Mouse (Mus musculus): ENCODE results near the gene Tap2. TPM values are rescaled to one million over a fixed set of nuclear protein-coding genes. Genes with fewer than 3 reads are reported as not detected.

Gene Tap2
- polyA plus RNA-seq, 1 experiment: 159 TPM

DNA sequence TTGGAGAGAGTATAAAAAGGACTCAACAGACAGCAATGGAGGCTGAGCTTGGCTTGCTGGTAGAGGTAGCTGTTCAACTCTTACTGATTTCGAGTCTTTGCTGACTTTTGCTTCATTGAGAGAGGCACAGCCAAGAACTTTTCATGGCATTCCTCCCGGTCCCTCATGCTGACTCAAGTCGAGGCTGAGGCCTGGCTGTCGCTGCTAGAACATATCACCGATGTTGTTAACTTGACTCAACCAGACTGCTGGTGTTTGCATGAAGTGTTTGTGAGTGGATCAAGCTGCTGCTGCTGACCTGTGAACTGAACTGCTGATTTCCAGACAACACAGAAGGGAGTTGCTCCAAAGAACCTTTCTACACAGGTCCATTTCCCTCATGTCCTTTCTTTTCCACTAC, 33.4 kb downstream of the Tap2 start:
- H3K4me1 ChIP-seq (ENCODE audit: control insufficient read depth, insufficient read depth, low read length): no peaks in the 10 kb centered on the region
- H3K27ac ChIP-seq (ENCODE audit: insufficient read depth, low read depth, low read length): no peak overlapping the region
- 86% methylated on average over 5 of the region's 5 CpGs for whole genome bisulfite sequencing
- no peak for TF ChIP-seq POLR2A (IDR thresholded peaks at IDR 0.05; ENCODE audit: insufficient read depth, low read depth, low read length)
- TF ChIP-seq CTCF (IDR thresholded peaks at IDR 0.05; ENCODE audit: insufficient read depth, low read depth, low read length): no peak
- no peak overlapping the region for H3K4me3 ChIP-seq (ENCODE audit: insufficient read depth, low read depth, low read length)

DNA sequence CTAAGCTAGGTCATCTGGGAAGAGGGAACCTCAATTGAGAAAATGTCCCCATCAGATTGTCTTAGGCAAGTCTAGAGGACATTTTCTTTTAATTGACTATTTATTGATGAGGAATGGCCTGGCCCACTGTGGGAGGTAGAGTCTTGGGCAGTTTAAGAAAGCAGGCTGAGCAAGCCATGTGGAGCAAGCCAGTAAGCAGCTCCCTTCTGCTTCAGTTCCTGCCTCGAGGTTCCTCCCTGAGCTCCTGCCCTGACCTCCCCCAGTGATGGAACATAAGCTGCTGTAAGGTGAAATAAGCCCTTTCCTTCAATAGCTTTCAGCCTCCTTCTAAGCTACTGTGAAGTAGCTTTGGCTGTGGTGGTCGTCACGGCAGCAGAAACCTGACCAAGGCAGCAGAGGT, 34.4 kb downstream of the Tap2 start:
- no peak overlapping the region for H3K27ac ChIP-seq (ENCODE audit: insufficient read depth, low read depth, low read length)
- 76% methylated on average over 3 of the region's 3 CpGs for WGBS
- no peaks in the 10 kb centered on the region for H3K4me1 ChIP-seq (ENCODE audit: control insufficient read depth, insufficient read depth, low read length)
- H3K4me3 ChIP-seq (ENCODE audit: insufficient read depth, low read depth, low read length): no peak overlapping the region
- no peak for TF ChIP-seq POLR2A (IDR thresholded peaks at IDR 0.05; ENCODE audit: insufficient read depth, low read depth, low read length)
- no peak for TF ChIP-seq CTCF (IDR thresholded peaks at IDR 0.05; ENCODE audit: insufficient read depth, low read depth, low read length)

DNA sequence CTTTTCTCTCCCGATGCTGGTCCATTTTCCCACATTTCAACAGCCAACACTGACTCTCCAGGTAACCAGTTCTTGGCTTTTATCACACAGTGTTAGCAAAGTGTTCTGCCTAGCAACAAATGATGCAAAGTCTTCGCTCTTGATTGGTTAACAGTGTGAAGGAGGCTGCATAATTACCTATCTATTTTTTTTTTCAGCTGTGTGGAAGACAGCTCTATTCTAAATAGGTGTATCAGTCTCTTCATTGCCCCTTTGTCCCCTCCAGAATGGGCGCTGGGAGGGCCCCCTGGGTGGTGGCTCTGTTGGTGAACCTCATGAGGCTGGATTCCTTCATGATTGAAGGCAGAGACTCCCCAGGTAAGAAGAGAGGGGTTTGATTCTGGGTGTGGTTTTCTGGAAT, 35.4 kb downstream of the Tap2 start, which contains the start of gene H2-Ob:
Gene H2-Ob, plus strand, starts transcription at position 198 of the 400 bp plus-strand sequence.
- H3K27ac ChIP-seq (ENCODE audit: insufficient read depth, low read depth, low read length): no peak within 1 kb of the TSS
- TF ChIP-seq POLR2A (IDR thresholded peaks at IDR 0.05; ENCODE audit: insufficient read depth, low read depth, low read length) (no peak), CTCF (IDR thresholded peaks at IDR 0.05; ENCODE audit: insufficient read depth, low read depth, low read length) (no peak)
- 57% methylated on average over 3 of the region's 3 CpGs for WGBS
- no peaks in the 10 kb centered on the region for H3K4me1 ChIP-seq (ENCODE audit: control insufficient read depth, insufficient read depth, low read length)
- no peak within 1 kb of the TSS for H3K4me3 ChIP-seq (ENCODE audit: insufficient read depth, low read depth, low read length)

- 59% methylated on average over 10 of the region's 10 CpGs for WGBS
- TF ChIP-seq CTCF (IDR thresholded peaks at IDR 0.05; ENCODE audit: insufficient read depth, low read depth, low read length) (no peak), POLR2A (IDR thresholded peaks at IDR 0.05; ENCODE audit: insufficient read depth, low read depth, low read length) (no peak)
- Histone ChIP-seq H3K4me3 (ENCODE audit: insufficient read depth, low read depth, low read length) (no peak overlapping the region), H3K27ac (ENCODE audit: insufficient read depth, low read depth, low read length) (no peak overlapping the region), H3K4me1 (ENCODE audit: control insufficient read depth, insufficient read depth, low read length) (no peaks in the 10 kb centered on the region)
Measured at GRCm38 (mm10) chr17:34239601-34240041, 36.3 kb downstream of the Tap2 start.

- no peak for TF ChIP-seq CTCF (IDR thresholded peaks at IDR 0.05; ENCODE audit: insufficient read depth, low read depth, low read length)
- no peak for TF ChIP-seq POLR2A (IDR thresholded peaks at IDR 0.05; ENCODE audit: insufficient read depth, low read depth, low read length)
- Histone ChIP-seq H3K4me1 (ENCODE audit: control insufficient read depth, insufficient read depth, low read length) (no peaks in the 10 kb centered on the region), H3K27ac (ENCODE audit: insufficient read depth, low read depth, low read length) (no peak overlapping the region), H3K4me3 (ENCODE audit: insufficient read depth, low read depth, low read length) (no peak overlapping the region)
- 66% methylated on average over 3 of the region's 3 CpGs for WGBS
Measured at GRCm38 (mm10) chr17:34240366-34240765, 37.0 kb downstream of the Tap2 start.

DNA sequence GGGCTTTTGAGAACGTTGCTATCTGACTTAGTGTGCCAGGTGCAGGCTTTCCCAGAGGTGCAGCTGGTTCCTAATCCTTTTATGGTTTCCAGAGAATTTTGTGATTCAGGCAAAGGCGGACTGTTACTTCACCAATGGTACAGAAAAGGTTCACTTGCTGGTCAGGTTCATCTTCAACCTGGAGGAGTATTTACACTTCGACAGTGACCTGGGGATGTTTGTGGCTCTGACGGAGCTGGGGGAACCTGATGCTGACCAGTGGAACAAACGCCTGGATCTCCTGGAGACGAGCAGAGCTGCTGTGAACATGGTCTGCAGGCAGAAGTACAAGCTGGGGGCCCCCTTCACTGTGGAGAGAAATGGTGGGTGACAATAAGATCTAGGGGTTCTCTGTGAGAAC, 37.6 kb downstream of the Tap2 start:
- WGBS: 86% methylated on average over 6 of the region's 6 CpGs
- TF ChIP-seq CTCF (IDR thresholded peaks at IDR 0.05; ENCODE audit: insufficient read depth, low read depth, low read length): no peak
- TF ChIP-seq POLR2A (IDR thresholded peaks at IDR 0.05; ENCODE audit: insufficient read depth, low read depth, low read length): no peak
- Histone ChIP-seq H3K4me3 (ENCODE audit: insufficient read depth, low read depth, low read length) (no peak overlapping the region), H3K27ac (ENCODE audit: insufficient read depth, low read depth, low read length) (no peak overlapping the region), H3K4me1 (ENCODE audit: control insufficient read depth, insufficient read depth, low read length) (no peaks in the 10 kb centered on the region)

GRCm38 (mm10) chr17:34244656-34245055, 41.3 kb downstream of the Tap2 start:
- WGBS: 58% methylated on average over 4 of the region's 4 CpGs

DNA sequence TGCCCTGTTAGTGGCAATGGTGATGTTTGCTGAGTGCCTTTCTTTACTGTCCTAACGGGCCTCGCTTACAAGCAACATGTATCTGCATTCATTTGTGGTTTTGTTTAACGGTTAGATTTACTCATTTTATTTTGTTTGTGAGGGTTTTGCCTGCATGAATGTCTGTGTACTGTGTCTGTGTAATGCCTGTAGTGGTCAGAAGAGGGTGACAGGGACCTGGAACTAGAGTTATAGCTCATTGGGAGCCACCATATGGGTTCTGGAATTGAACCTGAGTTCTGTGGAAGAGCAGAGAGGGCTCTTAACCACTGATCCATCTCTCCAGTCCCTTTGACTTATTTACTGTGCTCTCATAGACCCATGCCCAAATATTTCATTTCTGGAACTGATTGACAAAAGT, 43.7 kb downstream of the Tap2 start:
- H3K4me3 ChIP-seq (ENCODE audit: insufficient read depth, low read depth, low read length): no peak overlapping the region
- no peak for TF ChIP-seq CTCF (IDR thresholded peaks at IDR 0.05; ENCODE audit: insufficient read depth, low read depth, low read length)
- TF ChIP-seq POLR2A (IDR thresholded peaks at IDR 0.05; ENCODE audit: insufficient read depth, low read depth, low read length): no peak
- 90% methylated on average over 3 of the region's 3 CpGs for WGBS
- no peak overlapping the region for H3K27ac ChIP-seq (ENCODE audit: insufficient read depth, low read depth, low read length)
- peaks cover 8% of the 10 kb centered on the region; the same call in 1 of the 2 replicates for H3K4me1 ChIP-seq (ENCODE audit: control insufficient read depth, insufficient read depth, low read length)

More at GRCm38 (mm10) chr17:34244656-34245055, 41.3 kb downstream of the Tap2 start:
- Histone ChIP-seq H3K27ac (ENCODE audit: insufficient read depth, low read depth, low read length) (no peak overlapping the region), H3K4me3 (ENCODE audit: insufficient read depth, low read depth, low read length) (no peak overlapping the region), H3K4me1 (ENCODE audit: control insufficient read depth, insufficient read depth, low read length) (peaks cover 6% of the 10 kb centered on the region; the same call in 1 of the 2 replicates)
- TF ChIP-seq CTCF (IDR thresholded peaks at IDR 0.05; ENCODE audit: insufficient read depth, low read depth, low read length) (no peak), POLR2A (IDR thresholded peaks at IDR 0.05; ENCODE audit: insufficient read depth, low read depth, low read length) (no peak)

- Histone ChIP-seq H3K27ac (ENCODE audit: insufficient read depth, low read depth, low read length) (0 out of 2 replicates have a peak overlapping the region, but pooled peaks have one; percentile 27), H3K4me3 (ENCODE audit: insufficient read depth, low read depth, low read length) (no peak overlapping the region), H3K4me1 (ENCODE audit: control insufficient read depth, insufficient read depth, low read length) (peaks cover 8% of the 10 kb centered on the region; the same call in 1 of the 2 replicates)
- 82% methylated on average over 2 of the region's 2 CpGs for WGBS
- TF ChIP-seq CTCF (IDR thresholded peaks at IDR 0.05; ENCODE audit: insufficient read depth, low read depth, low read length): no peak
- TF ChIP-seq POLR2A (IDR thresholded peaks at IDR 0.05; ENCODE audit: insufficient read depth, low read depth, low read length): no peak
Measured at GRCm38 (mm10) chr17:34248764-34249163, 45.4 kb downstream of the Tap2 start.

DNA sequence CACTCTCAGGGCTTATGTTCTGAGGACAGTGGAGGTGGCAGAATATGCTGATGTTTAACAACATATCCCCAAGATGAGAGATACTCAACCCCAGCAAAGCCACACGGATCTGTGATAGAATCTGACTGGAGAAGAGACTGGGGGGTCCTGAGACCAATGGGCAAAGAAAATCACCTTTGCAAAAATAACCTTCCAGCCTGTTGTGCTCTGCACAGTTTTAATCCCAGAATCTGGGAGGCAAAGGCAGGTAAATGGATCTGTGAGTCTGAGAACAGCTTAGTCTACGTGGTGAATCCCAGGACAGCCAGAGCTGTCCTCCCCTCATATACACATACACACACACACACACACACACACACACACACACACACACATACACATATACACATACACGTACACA, 46.0 kb downstream of the Tap2 start:
- 49% methylated on average over 3 of the region's 3 CpGs for WGBS
- peaks cover 8% of the 10 kb centered on the region; the same call in 1 of the 2 replicates for H3K4me1 ChIP-seq (ENCODE audit: control insufficient read depth, insufficient read depth, low read length)
- no peak for TF ChIP-seq POLR2A (IDR thresholded peaks at IDR 0.05; ENCODE audit: insufficient read depth, low read depth, low read length)
- H3K4me3 ChIP-seq (ENCODE audit: insufficient read depth, low read depth, low read length): no peak overlapping the region
- no peak overlapping the region for H3K27ac ChIP-seq (ENCODE audit: insufficient read depth, low read depth, low read length)
